Comparison of ENCODE assay signal across 1 mouse cellular context in the genomic region with DNA sequence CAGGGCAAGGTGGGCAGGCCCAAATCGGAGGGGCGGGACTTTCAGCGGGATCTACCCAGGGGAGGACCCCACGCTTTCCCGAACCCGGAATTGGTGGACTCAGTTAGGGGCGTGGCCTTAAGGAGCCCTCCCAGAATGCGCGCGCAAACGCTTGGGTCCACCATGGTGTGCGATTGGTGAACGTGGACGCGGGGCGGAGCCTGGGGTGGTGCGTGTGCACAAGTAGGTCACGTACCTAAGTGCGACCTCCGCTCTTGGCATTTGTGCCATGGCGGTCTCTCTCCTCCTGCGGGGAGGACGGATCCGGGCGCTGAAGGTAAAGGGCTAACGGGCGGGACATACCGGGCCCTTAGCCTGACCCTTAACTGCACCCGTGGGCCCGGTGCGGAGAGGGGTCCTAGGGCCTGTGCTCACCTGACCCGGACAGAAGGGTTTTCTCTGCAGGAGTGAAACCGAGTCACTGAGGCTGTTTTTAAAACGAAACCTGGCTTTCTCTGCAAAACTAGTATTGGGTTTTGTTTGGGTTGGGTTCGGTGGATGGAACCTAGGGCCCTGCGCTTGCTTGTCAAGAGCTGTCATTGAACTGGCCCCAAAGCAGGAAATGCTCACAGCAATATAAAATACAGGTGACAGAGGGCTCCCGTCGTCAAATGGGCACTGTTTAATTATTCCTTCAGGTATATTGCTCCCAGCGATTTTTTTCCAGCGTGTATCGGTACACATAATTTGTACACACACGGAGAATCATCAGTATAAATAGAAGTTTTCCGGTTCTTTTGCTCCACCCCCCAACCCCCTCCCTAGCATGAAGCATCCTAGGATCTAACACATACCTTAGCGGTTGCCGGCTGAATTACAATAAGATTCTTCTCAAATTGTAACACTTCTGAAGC.
A peak's percentile ranks its signal among the peaks of the same experiment; 100 is the strongest.
TF ChIP-seq lines count a peak whose summit lies in the region.

A gene (minus strand): TSS at position 35 of the 893 bp plus-strand sequence.
A gene (plus strand): TSS at position 170 of the 893 bp plus-strand sequence.

TF ChIP-seq in CH12.LX, 34 proteins besides CTCF, POLR2A, EP300 and RAD21 (continued from another document):
- peak; percentile 86; the same call in 1 of the 2 replicates for TF ChIP-seq POLR2AphosphoS2 (IDR thresholded peaks at IDR 0.05; ENCODE audit: low read depth, low read length)
- TF ChIP-seq SMC3 (IDR thresholded peaks at IDR 0.05; ENCODE audit: low read depth, low read length): no peak
- TF ChIP-seq ZNF384 (IDR thresholded peaks at IDR 0.05; ENCODE audit: low read depth, low read length): no peak
- peak; percentile 63; the same call in 1 of the 2 replicates for TF ChIP-seq MYC (IDR thresholded peaks at IDR 0.05; ENCODE audit: low read depth, low read length)
- TF ChIP-seq MAZ (IDR thresholded peaks at IDR 0.05; ENCODE audit: low read depth, low read length): no peak
- peak; percentile 62 for TF ChIP-seq HCFC1 (IDR thresholded peaks at IDR 0.05; ENCODE audit: low read depth, low read length)
- peak; percentile 82 for TF ChIP-seq TBP (conservative IDR thresholded peaks at IDR 0.05; ENCODE audit: low read depth, low read length)
- no peak for TF ChIP-seq ETS1 (conservative IDR thresholded peaks at IDR 0.05; ENCODE audit: low read depth, low read length)
- TF ChIP-seq BHLHE40 (IDR thresholded peaks at IDR 0.05; ENCODE audit: low read depth, low read length): peak; percentile 61
- TF ChIP-seq ZC3H11A (IDR thresholded peaks at IDR 0.05; ENCODE audit: low read depth, low read length): no peak
- peak; percentile 76; the same call in 1 of the 2 replicates for TF ChIP-seq TCF12 (IDR thresholded peaks at IDR 0.05; ENCODE audit: low read depth, low read length)
- peak; percentile 1; the same call in 1 of the 2 replicates for TF ChIP-seq MXI1 (IDR thresholded peaks at IDR 0.05; ENCODE audit: low read depth, low read length)
- peak; percentile 95 for TF ChIP-seq ZMIZ1 (IDR thresholded peaks at IDR 0.05; ENCODE audit: low read depth, low read length)
- TF ChIP-seq SIN3A (IDR thresholded peaks at IDR 0.05; ENCODE audit: low read length): peak; percentile 77
- no peak for TF ChIP-seq UBTF (IDR thresholded peaks at IDR 0.05; ENCODE audit: low read depth, low read length)
- no peak for TF ChIP-seq MEF2A (IDR thresholded peaks at IDR 0.05; ENCODE audit: borderline replicate concordance, low read depth, low read length)
- TF ChIP-seq JUND (conservative IDR thresholded peaks at IDR 0.05; ENCODE audit: low read depth, low read length): no peak
- no peak for TF ChIP-seq MAFK (IDR thresholded peaks at IDR 0.05; ENCODE audit: insufficient replicate concordance, low read length)
- TF ChIP-seq ZKSCAN1 (IDR thresholded peaks at IDR 0.05; ENCODE audit: borderline replicate concordance, low read depth, low read length): no peak
- no peak for TF ChIP-seq E2F4 (IDR thresholded peaks at IDR 0.05; ENCODE audit: insufficient replicate concordance, low read depth, low read length)
- TF ChIP-seq NELFE (IDR thresholded peaks at IDR 0.05; ENCODE audit: low read depth, low read length): peak; percentile 89
- TF ChIP-seq IRF4 (IDR thresholded peaks at IDR 0.05; ENCODE audit: low read depth, low read length): 0 out of 2 replicates have a peak, but pooled peaks have one; percentile 16
- no peak for TF ChIP-seq USF1 (IDR thresholded peaks at IDR 0.05; ENCODE audit: low read depth, low read length)
- peak; percentile 53; the same call in 1 of the 2 replicates for TF ChIP-seq MAX (IDR thresholded peaks at IDR 0.05; ENCODE audit: low read length)
- TF ChIP-seq USF2 (conservative IDR thresholded peaks at IDR 0.05; ENCODE audit: low read depth, low read length): no peak; the same call in 1 of the 2 replicates
- no peak for TF ChIP-seq RCOR1 (conservative IDR thresholded peaks at IDR 0.05; ENCODE audit: low read depth, low read length)
- no peak for TF ChIP-seq GABPA (IDR thresholded peaks at IDR 0.05; ENCODE audit: insufficient replicate concordance, low read depth, low read length)
- no peak for TF ChIP-seq PAX5 (IDR thresholded peaks at IDR 0.05; ENCODE audit: low read length)
- TF ChIP-seq CHD2 (IDR thresholded peaks at IDR 0.05; ENCODE audit: low read length): no peak
TF ChIP-seq in CH12.LX: peak in this region for 14.
